Mouse (Mus musculus) forebrain, embryonic 12.5 days (tissue): Measurements from ENCODE around the gene Taf15. TPM values are rescaled to one million over a fixed set of nuclear protein-coding genes. Genes with fewer than 3 reads are reported as not detected.
"Not testable (repeated sequence)": the region's sequence is repeated elsewhere in the genome, so short reads cannot be mapped to it uniquely, and the experiment has no call there.

Experiments used
- ATAC-seq: fragments of 200-750 bp; cut with Nextera tagmentation; 2 replicates; pipeline ENCODE4 v1.8.0; 2017; ENCODE audit warnings: moderate TSS enrichment; ENCODE audit not compliant: low FRiP score
- H3K27ac ChIP-seq: fragments of 300-500 bp; sonication (generic); 2 replicates; pipeline ENCODE4 v1.5.1; 2016; ENCODE audit warnings: mild to moderate bottlenecking
- H3K27me3 ChIP-seq: fragments of 300-500 bp; sonication (generic); 2 replicates; pipeline ENCODE4 v1.6.1; 2016; ENCODE audit warnings: mild to moderate bottlenecking
- H3K36me3 ChIP-seq: fragments of 300-500 bp; sonication (generic); replicated peaks from 2 replicates; pipeline ENCODE4 v1.6.1; 2016; ENCODE audit warnings: mild to moderate bottlenecking
- H3K4me1 ChIP-seq: fragments of 300-500 bp; sonication (generic); 2 replicates; pipeline ENCODE4 v1.6.1; 2016
- H3K4me2 ChIP-seq: fragments of 300-500 bp; sonication (generic); 2 replicates; pipeline ENCODE4 v1.6.1; 2016; ENCODE audit warnings: mild to moderate bottlenecking, moderate library complexity
- H3K4me3 ChIP-seq: fragments of 300-500 bp; sonication (generic); replicated peaks from 2 replicates; pipeline ENCODE4 v1.5.1; 2016; ENCODE audit warnings: mild to moderate bottlenecking
- H3K9ac ChIP-seq: fragments of 300-500 bp; sonication (generic); 2 replicates; pipeline ENCODE4 v1.6.1; 2016; ENCODE audit warnings: mild to moderate bottlenecking
- H3K9me3 ChIP-seq: fragments of 300-500 bp; sonication (generic); 2 replicates; pipeline ENCODE4 v1.6.1; 2016
- WGBS: fragments of 180-500 bp; shearing (Covaris S2); methylation state at CpG from one replicate; pipeline ENCODE4 v1.1.7; 2016; 5-methylcytosine and 5-hydroxymethylcytosine counted together
- polyA plus RNA-seq: library from polyadenylated mRNA; unstranded; fragments of >200 nt; fragmentation: Nextera tagmentation; extraction: Ambion mirVana; gene quantifications from 2 replicates; pipeline ENCODE4 v1.2.1, GENCODE M21; 2016

Gene Taf15
- polyA plus RNA-seq, 1 experiment from 2014 or later, result 20.0 TPM

DNA sequence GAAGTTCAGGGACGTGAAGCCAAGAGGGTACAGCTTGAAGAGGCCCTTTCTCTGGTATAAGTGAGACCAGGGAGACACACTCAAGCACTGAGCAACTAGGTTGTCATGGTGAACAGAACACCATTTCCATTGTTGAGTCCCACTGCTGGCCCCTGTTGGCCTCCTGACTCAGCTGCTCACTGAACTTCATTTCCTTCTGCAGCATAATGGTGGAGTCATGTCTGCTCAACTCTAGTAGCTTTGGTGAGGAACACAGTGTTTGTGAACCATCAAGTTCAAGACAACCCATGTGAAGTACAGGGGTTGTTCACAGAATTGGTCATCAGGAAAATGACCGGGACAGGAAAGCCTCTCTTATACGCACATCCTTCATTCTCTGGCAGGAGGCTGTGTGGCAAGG lies 49.2 kb downstream of the Taf15 start, which contains the start of gene Heatr9:
Gene Heatr9 (minus strand): TSS at position 101 of the 400 bp plus-strand sequence.
- no peaks in the 10 kb centered on the region for H3K4me1 ChIP-seq
- H3K27me3 ChIP-seq, result no peaks in the 10 kb centered on the region
- no peak within 1 kb of the TSS for H3K4me2 ChIP-seq
- WGBS, result 84% methylated on average over 3 of the region's 3 CpGs
- no peak within 1 kb of the TSS for H3K9ac ChIP-seq
- H3K36me3 ChIP-seq, result no peaks in the 10 kb centered on the region
- H3K27ac ChIP-seq, result no peak within 1 kb of the TSS
- no peak for ATAC-seq
- H3K4me3 ChIP-seq, result no peak within 1 kb of the TSS
- no peaks in the 10 kb centered on the region for H3K9me3 ChIP-seq

DNA sequence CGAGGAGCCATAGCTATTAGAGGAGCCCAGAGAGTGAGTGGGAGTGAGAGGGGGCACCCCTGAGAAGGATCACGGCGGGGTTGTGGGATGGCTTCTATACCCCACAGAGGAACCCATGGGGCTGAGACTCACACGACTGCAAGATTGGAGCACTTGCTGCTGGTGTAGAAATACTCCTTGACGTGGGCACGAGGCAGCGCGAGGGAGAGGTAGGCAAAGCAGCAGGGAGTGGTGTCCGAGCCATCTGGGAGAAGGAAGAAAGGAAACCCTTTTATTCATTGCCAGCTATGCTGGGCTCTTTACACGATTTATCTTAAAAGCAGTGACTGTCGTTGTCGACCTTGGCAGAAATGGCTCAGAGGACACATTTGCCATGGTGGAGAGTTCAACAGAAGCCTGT lies 56.1 kb downstream of the Taf15 start:
- Histone ChIP-seq H3K27ac (no peak overlapping the region), H3K4me3 (no peak overlapping the region), H3K27me3 (no peaks in the 10 kb centered on the region), H3K4me1 (no peaks in the 10 kb centered on the region), H3K9ac (no peak overlapping the region), H3K4me2 (no peak overlapping the region), H3K36me3 (no peaks in the 10 kb centered on the region), H3K9me3 (no peaks in the 10 kb centered on the region)
- 78% methylated on average over 12 of the region's 12 CpGs for WGBS
- ATAC-seq, result no peak

DNA sequence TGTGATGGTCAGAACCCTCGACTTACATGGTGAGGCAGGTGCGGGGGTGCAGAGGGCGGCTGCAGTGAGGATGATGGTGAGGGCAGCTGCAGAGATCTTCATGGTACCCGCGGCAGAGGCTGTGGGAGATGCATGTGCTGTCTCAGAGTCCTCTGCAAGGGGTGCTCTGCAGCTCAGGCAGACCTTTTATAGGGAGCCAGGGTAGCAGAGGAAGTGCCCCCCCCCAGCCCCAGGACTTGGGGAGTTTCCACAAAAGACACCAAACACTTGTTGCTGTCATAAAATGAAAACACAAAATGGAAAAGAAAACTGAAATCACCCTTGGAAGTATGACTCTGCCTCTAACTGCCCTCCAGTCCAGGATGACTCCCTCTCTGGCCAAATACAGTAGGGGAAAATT lies 57.5 kb downstream of the Taf15 start, which contains the start of gene Ccl5:
Gene Ccl5 (minus strand): TSS at position 159 of the 400 bp plus-strand sequence.
- Histone ChIP-seq H3K4me2 (no peak within 1 kb of the TSS), H3K4me3 (no peak within 1 kb of the TSS), H3K9me3 (no peaks in the 10 kb centered on the region), H3K9ac (no peak within 1 kb of the TSS), H3K4me1 (no peaks in the 10 kb centered on the region), H3K27me3 (no peaks in the 10 kb centered on the region), H3K36me3 (no peaks in the 10 kb centered on the region), H3K27ac (no peak within 1 kb of the TSS)
- WGBS, result 82% methylated on average over 5 of the region's 5 CpGs
- ATAC-seq, result no peak

DNA sequence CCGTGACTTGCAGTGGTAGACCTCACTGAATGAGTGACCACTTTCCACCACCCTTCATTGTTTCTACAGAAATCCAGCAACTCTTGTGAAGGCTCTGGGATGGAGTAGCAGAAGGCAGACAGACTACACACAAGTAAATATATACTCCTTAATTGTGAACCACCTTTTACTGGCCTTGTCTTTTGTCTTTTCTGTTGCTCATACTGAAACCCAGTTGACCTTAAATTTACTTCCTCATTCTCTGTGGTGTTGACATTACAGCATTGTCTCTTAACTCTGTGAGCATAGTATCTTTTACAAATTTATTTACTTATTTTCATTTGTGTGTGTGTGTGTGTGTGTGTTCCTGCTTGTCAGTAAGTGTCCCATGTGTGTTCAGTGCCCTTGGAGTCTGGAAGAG lies 60.3 kb downstream of the Taf15 start:
- no peaks in the 10 kb centered on the region for H3K36me3 ChIP-seq
- no peak for ATAC-seq
- no peak overlapping the region for H3K9ac ChIP-seq
- H3K4me2 ChIP-seq, result no peak overlapping the region
- no peaks in the 10 kb centered on the region for H3K9me3 ChIP-seq
- H3K27me3 ChIP-seq, result no peaks in the 10 kb centered on the region
- H3K4me1 ChIP-seq, result no peaks in the 10 kb centered on the region
- no peak overlapping the region for H3K27ac ChIP-seq
- WGBS, result 89% methylated on average over 1 of the region's 1 CpGs
- no peak overlapping the region for H3K4me3 ChIP-seq

DNA sequence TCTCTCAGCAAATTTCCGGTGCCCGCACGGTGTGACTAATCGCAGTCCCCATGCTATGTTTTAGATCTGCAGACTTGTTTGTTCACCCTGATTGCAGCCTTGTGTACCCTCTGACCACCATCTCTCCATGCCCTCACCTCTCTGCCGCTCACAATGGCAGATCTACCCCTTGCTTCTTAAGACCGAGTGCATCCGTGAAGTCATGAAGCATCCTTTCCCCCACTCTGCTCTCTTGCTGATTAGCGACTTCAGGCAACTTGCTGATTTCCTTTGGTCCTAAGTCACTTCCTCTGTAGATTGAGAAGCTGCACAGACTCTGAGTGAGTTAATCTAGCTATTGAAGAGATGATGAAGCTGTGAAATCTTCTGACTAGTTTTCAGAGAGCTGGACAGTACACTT lies 61.3 kb downstream of the Taf15 start:
- 90% methylated on average over 8 of the region's 8 CpGs for WGBS
- Histone ChIP-seq H3K4me2 (no peak overlapping the region), H3K9ac (no peak overlapping the region), H3K4me1 (no peaks in the 10 kb centered on the region), H3K4me3 (no peak overlapping the region), H3K27me3 (no peaks in the 10 kb centered on the region), H3K27ac (no peak overlapping the region), H3K36me3 (no peaks in the 10 kb centered on the region), H3K9me3 (no peaks in the 10 kb centered on the region)
- ATAC-seq, result no peak

DNA sequence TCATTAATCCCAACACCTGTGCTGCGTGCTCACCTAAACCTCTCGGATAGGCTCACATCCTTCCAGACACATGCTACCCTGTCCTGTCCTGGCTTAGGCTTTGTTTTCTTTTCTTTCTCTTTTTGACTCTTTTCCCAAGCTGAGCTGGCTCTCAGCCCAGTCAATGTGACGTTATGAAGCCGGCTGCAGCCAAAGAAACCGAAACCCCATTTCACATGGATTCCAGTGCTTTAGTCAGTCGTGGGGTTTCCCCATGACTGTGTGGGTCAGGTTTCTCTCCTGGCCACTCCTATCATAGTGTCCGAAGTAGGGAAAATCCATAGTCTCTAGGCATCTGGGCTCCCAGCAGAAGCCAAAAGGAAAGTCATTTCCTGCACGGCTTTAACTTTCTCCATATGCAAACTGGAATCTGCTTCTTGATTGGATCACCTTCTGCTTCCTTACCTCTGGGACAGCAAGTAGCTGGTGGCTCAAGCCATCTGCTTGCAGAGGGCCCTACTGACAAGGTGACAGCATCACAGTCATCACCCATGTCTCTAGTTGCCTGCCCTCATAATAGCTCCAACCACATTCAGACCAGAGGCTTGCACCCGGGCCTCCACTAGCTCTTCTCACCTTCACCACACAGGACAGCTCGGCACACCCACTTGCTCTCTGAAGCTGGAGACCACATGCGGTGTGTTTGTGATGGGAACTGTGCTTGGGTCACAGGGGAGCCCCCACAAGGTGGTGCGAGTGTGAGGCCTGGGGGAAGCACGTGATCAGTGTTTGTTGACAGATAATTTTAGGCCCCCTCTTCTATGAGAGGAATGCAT lies 61.9 kb downstream of the Taf15 start:
- no peak overlapping the region for H3K9ac ChIP-seq
- no peaks in the 10 kb centered on the region for H3K36me3 ChIP-seq
- no peak overlapping the region for H3K27ac ChIP-seq
- no peak overlapping the region for H3K4me3 ChIP-seq
- 67% methylated on average over 13 of the region's 13 CpGs for WGBS
- no peaks in the 10 kb centered on the region for H3K4me1 ChIP-seq
- no peak for ATAC-seq
- H3K4me2 ChIP-seq, result no peak overlapping the region
- no peaks in the 10 kb centered on the region for H3K27me3 ChIP-seq
- no peaks in the 10 kb centered on the region for H3K9me3 ChIP-seq

DNA sequence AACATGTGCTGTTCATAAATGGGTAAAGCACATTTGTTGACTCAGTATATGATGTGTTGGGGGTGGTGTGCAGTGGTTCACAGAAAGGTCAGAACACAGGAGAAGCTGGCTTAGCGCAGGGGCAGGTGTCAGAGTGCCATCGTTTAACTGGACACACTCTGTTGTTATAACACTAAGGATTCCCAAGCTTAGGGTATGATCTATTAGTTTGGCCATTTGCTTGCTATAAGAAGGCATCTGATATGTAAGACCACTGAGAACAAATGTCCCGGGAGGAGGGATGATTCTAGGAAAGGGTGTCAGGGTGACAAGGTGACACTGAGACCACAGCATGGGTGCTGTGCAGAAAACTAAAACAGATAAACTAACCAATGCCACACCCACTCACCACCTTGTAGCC lies 63.9 kb downstream of the Taf15 start:
- Histone ChIP-seq H3K9me3 (no peaks in the 10 kb centered on the region), H3K27ac (no peak overlapping the region), H3K4me1 (no peaks in the 10 kb centered on the region), H3K9ac (no peak overlapping the region), H3K4me3 (no peak overlapping the region), H3K36me3 (no peaks in the 10 kb centered on the region), H3K4me2 (no peak overlapping the region), H3K27me3 (no peaks in the 10 kb centered on the region)
- ATAC-seq, result no peak
- WGBS, result 88% methylated on average over 3 of the region's 3 CpGs

DNA sequence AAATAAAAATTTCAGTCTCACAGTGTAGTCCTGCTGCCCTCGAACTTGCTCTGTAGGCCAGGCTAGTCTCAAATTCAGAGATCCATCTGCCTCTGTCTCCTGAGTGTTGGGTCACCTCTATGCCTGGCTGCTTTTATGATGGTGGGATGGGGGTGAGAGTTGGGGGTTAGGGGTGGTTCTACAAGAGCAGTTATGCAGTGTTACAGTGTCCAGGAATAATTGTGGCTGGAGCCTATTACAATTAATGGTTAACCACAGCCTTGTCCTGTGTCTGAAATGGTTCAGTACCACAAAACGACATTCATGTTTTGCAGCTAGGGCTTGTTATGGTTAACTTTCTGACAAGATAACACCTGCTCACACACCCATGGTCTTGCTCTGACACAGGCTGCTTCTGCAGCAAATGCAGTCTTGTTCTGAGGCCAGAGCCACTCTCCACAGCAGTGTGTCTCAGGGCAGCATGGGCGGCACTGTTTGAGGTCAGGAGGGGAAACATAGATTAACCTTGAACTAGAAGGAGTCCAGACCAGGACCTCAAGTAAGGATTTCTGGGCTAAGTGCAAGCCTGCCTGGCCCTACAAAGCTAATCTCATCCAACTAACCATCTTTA lies 65.9 kb downstream of the Taf15 start:
- Histone ChIP-seq H3K4me2 (no peak overlapping the region), H3K36me3 (no peaks in the 10 kb centered on the region), H3K4me3 (no peak overlapping the region), H3K27me3 (no peaks in the 10 kb centered on the region), H3K4me1 (no peaks in the 10 kb centered on the region), H3K27ac (no peak overlapping the region), H3K9ac (no peak overlapping the region), H3K9me3 (no peaks in the 10 kb centered on the region)
- 82% methylated on average over 3 of the region's 3 CpGs for whole genome bisulfite sequencing
- ATAC-seq, result no peak

DNA sequence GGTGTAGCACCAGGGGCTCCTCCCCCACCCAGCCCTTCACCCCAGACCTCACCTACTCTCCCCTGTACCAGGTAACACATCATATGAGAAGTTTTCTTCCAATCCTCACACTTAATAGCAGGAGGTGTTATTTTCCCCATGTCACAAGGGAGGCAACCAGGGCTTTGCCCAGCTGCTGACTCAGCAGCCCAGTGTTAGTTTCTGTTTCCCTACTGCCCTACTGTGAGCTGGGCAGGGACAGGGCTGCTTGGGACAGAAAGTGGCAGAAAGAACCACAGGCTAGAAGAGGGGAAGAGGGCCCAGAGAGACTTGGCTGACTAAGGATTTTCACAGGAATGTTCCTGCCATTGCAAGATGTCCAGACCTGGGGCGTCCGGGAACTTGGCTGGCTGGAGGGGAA lies 68.0 kb downstream of the Taf15 start:
- no peak for ATAC-seq
- Histone ChIP-seq H3K4me3 (no peak overlapping the region), H3K27me3 (no peaks in the 10 kb centered on the region), H3K4me1 (no peaks in the 10 kb centered on the region), H3K27ac (no peak overlapping the region), H3K4me2 (no peak overlapping the region), H3K36me3 (no peaks in the 10 kb centered on the region), H3K9me3 (no peaks in the 10 kb centered on the region), H3K9ac (no peak overlapping the region)
- 87% methylated on average over 2 of the region's 2 CpGs for WGBS

DNA sequence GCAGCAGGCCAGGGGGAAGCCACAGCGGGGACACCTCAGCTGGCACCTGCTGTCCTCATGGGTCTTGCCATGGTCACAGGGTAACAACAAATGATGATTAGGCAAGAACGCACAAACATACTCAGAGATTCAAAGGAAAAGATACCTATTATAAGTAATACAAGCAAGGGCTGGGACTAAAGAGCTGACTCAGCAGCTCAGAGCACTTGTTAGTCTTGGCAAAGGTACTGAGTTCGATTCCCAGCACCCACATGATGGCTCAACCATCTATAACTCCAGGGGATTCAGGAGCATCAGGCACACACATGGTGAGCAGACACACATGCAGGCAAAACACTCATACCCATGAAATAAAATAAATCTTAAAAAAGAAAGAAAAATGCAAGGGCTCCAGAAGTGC lies 68.5 kb downstream of the Taf15 start:
- Histone ChIP-seq H3K4me3 (no peak overlapping the region), H3K27ac (no peak overlapping the region), H3K4me1 (no peaks in the 10 kb centered on the region), H3K9me3 (no peaks in the 10 kb centered on the region), H3K4me2 (no peak overlapping the region), H3K27me3 (no peaks in the 10 kb centered on the region), H3K9ac (no peak overlapping the region), H3K36me3 (no peaks in the 10 kb centered on the region)
- ATAC-seq, result no peak
- 89% methylated on average over 3 of the region's 3 CpGs for WGBS

DNA sequence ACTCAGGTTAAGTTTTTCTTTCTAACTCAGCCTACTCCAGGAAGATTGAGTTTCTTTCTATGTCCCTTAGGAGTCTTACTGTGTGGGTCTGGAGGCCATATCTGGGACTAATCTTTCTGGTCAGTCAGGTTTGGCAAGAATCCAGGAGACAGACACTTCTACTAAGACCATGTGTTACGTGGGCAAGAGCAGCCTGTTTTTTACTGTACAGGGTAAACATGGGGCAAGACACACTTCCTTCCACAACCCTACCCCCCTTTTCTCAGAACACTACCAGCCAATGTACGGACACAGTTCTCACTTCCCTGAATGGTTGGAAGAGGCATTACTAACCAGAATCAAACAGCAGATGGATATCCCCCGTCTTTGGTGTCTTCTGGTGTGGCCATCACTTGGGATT lies 71.3 kb downstream of the Taf15 start:
- H3K27ac ChIP-seq, result no peak overlapping the region
- WGBS, result 86% methylated on average over 3 of the region's 3 CpGs

DNA sequence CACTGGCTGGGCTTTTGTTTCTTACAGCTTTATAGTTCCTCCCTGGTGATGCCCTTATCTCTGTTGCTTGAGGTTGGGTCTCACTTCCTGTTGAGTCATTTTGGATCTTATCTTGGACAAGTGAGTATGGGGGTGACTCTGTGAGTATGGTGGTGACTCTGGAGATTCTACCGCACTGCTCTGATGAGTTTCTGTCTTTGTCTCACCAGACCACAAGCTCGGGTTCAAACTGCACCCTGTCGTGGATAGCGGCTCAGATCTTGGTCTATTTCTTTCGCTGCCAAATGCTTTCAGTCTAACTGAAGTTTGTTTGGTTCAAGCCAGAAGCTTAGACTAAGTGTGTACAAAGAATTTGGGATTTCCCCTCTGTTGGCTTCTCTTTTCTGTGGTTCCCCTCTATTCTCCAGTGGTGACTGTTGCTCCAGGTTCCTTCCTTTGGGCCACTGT lies 77.3 kb downstream of the Taf15 start:
- Histone ChIP-seq H3K4me3 (no peak overlapping the region), H3K4me1 (no peaks in the 10 kb centered on the region), H3K9me3 (no peaks in the 10 kb centered on the region), H3K4me2 (no peak overlapping the region), H3K27me3 (no peaks in the 10 kb centered on the region), H3K9ac (no peak overlapping the region), H3K27ac (no peak overlapping the region), H3K36me3 (no peaks in the 10 kb centered on the region)
- 94% methylated on average over 5 of the region's 5 CpGs for WGBS
- ATAC-seq, result no peak

More for the DNA sequence above, 71.3 kb downstream of the Taf15 start:
- Histone ChIP-seq H3K4me3 (no peak overlapping the region), H3K4me2 (no peak overlapping the region), H3K36me3 (no peaks in the 10 kb centered on the region), H3K9me3 (no peaks in the 10 kb centered on the region), H3K4me1 (no peaks in the 10 kb centered on the region), H3K9ac (no peak overlapping the region), H3K27me3 (no peaks in the 10 kb centered on the region)
- no peak for ATAC-seq

DNA sequence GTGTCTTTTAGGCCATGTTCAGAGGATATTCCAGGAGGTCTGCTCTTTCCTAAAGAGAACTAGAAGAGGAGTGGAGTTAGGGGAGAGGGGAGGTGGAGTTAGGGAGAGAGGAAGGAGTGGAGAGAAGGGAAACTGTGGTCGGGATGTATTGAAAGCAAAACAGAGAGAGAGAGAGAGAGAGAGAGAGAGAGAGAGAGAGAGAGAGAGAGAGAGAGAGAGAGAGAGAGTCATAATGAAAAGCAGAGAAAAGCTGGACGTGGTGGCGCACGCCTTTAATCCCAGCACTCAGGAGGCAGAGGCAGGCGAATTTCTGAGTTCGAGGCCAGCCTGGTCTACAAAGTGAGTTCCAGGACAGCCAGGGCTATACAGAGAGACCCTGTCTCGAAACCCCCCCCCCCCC lies 78.2 kb downstream of the Taf15 start:
- WGBS, result 79% methylated on average over 6 of the region's 7 CpGs
- H3K4me2 ChIP-seq, H3K9me3 ChIP-seq, ATAC-seq, H3K9ac ChIP-seq, H3K27me3 ChIP-seq, H3K27ac ChIP-seq, H3K4me3 ChIP-seq, H3K36me3 ChIP-seq, H3K4me1 ChIP-seq: not testable (repeated sequence)
